23 mouse cellular contexts compared by ENCODE assay signal in genomic region chr16:48871754-48872153, GRCm38 (mm10). TPM values are rescaled to one million over a fixed set of nuclear protein-coding genes. Genes with fewer than 3 reads are reported as not detected.
"Had no signal": no experiment of that assay in that cellular context is flagged by ENCODE, and none has a peak within 500 bp of the region (broad histone marks: within the 10 kb centered on the region; RNA-seq: fewer than 3 reads in every experiment).

No protein-coding gene starts in this region.

- H3K27ac ChIP-seq: liver, embryonic 14.5 days; midbrain, embryonic 10.5 days; midbrain, embryonic 12.5 days; neural tube, embryonic 13.5 days; neural tube, embryonic 15.5 days; stomach, embryonic 15.5 days; stomach, postnatal 0 days had no signal

- ATAC-seq: midbrain, embryonic 16.5 days had no signal

- DNase-seq: lung, adult 18-20 months; lung, embryonic 14.5 days; lung, postnatal 10 days; lung, postnatal 4 days; midbrain, embryonic 14.5 days; right cerebral cortex, postnatal 14 days; thymus, adult 18-20 months; thymus, postnatal 14 days; thymus, postnatal 36 days had no signal

- H3K4me3 ChIP-seq: midbrain, embryonic 10.5 days; midbrain, embryonic 12.5 days; myocyte; neural tube, embryonic 13.5 days; neural tube, embryonic 15.5 days; stomach, embryonic 15.5 days had no signal

- H3K4me1 ChIP-seq: midbrain, embryonic 10.5 days; midbrain, embryonic 12.5 days; neural tube, embryonic 13.5 days; neural tube, embryonic 15.5 days; stomach, embryonic 15.5 days had no signal

RNA-seq across cellular contexts. Expression of gene Retnlg, which starts 0.7 kb away (rescaled TPM):
- total RNA-seq: megakaryocyte-erythroid progenitor cell, adult 5-6 weeks had no signal
- polyA plus RNA-seq: lung, embryonic 14.5 days; midbrain, embryonic 10.5 days; midbrain, embryonic 12.5 days; midbrain, embryonic 16.5 days; myocyte; neural tube, embryonic 11.5 days; testis, adult 2 months had no signal

RNA-seq across cellular contexts. Expression of gene Retnla, which starts 29.4 kb away (rescaled TPM):
- total RNA-seq: megakaryocyte-erythroid progenitor cell, adult 5-6 weeks had no signal
- polyA plus RNA-seq: liver, embryonic 14.5 days; liver, embryonic 16.5 days; midbrain, embryonic 10.5 days; midbrain, embryonic 12.5 days; midbrain, embryonic 14.5 days; midbrain, embryonic 16.5 days; myocyte; neural tube, embryonic 11.5 days; neural tube, embryonic 13.5 days; neural tube, embryonic 15.5 days; stomach, embryonic 15.5 days; stomach, postnatal 0 days had no signal

RNA-seq across cellular contexts. Expression of gene Retnlb, which starts 55.1 kb away (rescaled TPM):
- total RNA-seq: megakaryocyte-erythroid progenitor cell, adult 5-6 weeks had no signal
- polyA plus RNA-seq: liver, embryonic 14.5 days; liver, embryonic 16.5 days; midbrain, embryonic 10.5 days; midbrain, embryonic 12.5 days; midbrain, embryonic 14.5 days; midbrain, embryonic 16.5 days; myocyte; neural tube, embryonic 11.5 days; neural tube, embryonic 13.5 days; neural tube, embryonic 15.5 days; spleen, adult 2 months; stomach, embryonic 15.5 days; stomach, postnatal 0 days; testis, adult 2 months had no signal
